Mouse (Mus musculus): ENCODE measurements around the gene Emb. TPM values are rescaled to one million over a fixed set of nuclear protein-coding genes. Genes with fewer than 3 reads are reported as not detected.

The Emb gene
- total and polyA plus RNA-seq, 3 experiments: 0.60 to 2.1 (median 1.2) TPM

- DNase-seq (ENCODE audit: extremely low read depth): no peak
- TF ChIP-seq SMC3 (IDR thresholded peaks at IDR 0.05; ENCODE audit: low read depth, low read length): no peak
- TF ChIP-seq ZKSCAN1 (IDR thresholded peaks at IDR 0.05; ENCODE audit: borderline replicate concordance, low read depth, low read length): no peak
- no peak for TF ChIP-seq MYC (IDR thresholded peaks at IDR 0.05; ENCODE audit: low read depth, low read length)
- no peak for TF ChIP-seq EP300 (IDR thresholded peaks at IDR 0.05; ENCODE audit: low read length)
- no peak for TF ChIP-seq MAX (IDR thresholded peaks at IDR 0.05; ENCODE audit: low read length)
- TF ChIP-seq MXI1 (IDR thresholded peaks at IDR 0.05; ENCODE audit: low read depth, low read length): no peak
- TF ChIP-seq PAX5 (IDR thresholded peaks at IDR 0.05; ENCODE audit: low read length): no peak
- TF ChIP-seq GABPA (IDR thresholded peaks at IDR 0.05; ENCODE audit: insufficient replicate concordance, low read depth, low read length): no peak
- no peak for TF ChIP-seq POLR2AphosphoS2 (IDR thresholded peaks at IDR 0.05; ENCODE audit: low read depth, low read length)
- no peak for TF ChIP-seq USF2 (conservative IDR thresholded peaks at IDR 0.05; ENCODE audit: low read depth, low read length)
- TF ChIP-seq POLR2A (IDR thresholded peaks at IDR 0.05; ENCODE audit: low read depth, low read length): no peak
- no peak for TF ChIP-seq CTCF (conservative IDR thresholded peaks at IDR 0.05 in 1 of 2, IDR thresholded peaks at IDR 0.05 in 1 of 2; ENCODE audit: low read depth in 2 of 2, low read length in 2 of 2)
- TF ChIP-seq HCFC1 (IDR thresholded peaks at IDR 0.05; ENCODE audit: low read depth, low read length): no peak
- no peak for TF ChIP-seq RCOR1 (conservative IDR thresholded peaks at IDR 0.05; ENCODE audit: low read depth, low read length)
- TF ChIP-seq TCF12 (IDR thresholded peaks at IDR 0.05; ENCODE audit: low read depth, low read length): no peak
- no peak for TF ChIP-seq E2F4 (IDR thresholded peaks at IDR 0.05; ENCODE audit: insufficient replicate concordance, low read depth, low read length)
- TF ChIP-seq IRF4 (IDR thresholded peaks at IDR 0.05; ENCODE audit: low read depth, low read length): no peak
- no peak for TF ChIP-seq USF1 (IDR thresholded peaks at IDR 0.05; ENCODE audit: low read depth, low read length)
- TF ChIP-seq RAD21 (IDR thresholded peaks at IDR 0.05; ENCODE audit: low read depth, low read length): no peak
- Histone ChIP-seq H3K4me1 (ENCODE audit: control insufficient read depth in 1 of 2, insufficient read depth in 2 of 2) (0 out of 4 replicates have a peak, but pooled peaks cover 0 to 2% of the 10 kb centered on the region in 2 experiments), H3K4me2 (ENCODE audit: insufficient read depth, low read depth, poor library complexity, severe bottlenecking) (no peak overlapping the region), H3K27me3 (replicated peaks) (no peaks in the 10 kb centered on the region), H3K27ac (ENCODE audit: insufficient read depth, low read depth) (no peak overlapping the region), H3K79me2 (replicated peaks; ENCODE audit: control insufficient read depth, extremely low read depth, insufficient read depth, poor library complexity, severe bottlenecking) (no peaks in the 10 kb centered on the region), H3K36me3 (replicated peaks in 1 of 2; ENCODE audit: control insufficient read depth in 1 of 2, insufficient read depth in 1 of 2, low read length in 1 of 2) (no peaks in the 10 kb centered on the region), H3K9me3 (replicated peaks; ENCODE audit: low read length) (peaks cover 59% of the 10 kb centered on the region), H3K4me3 (replicated peaks in 1 of 3; ENCODE audit: low read depth in 2 of 3, low read length in 2 of 3, poor library complexity in 1 of 3) (no peak overlapping the region), H3K9ac (ENCODE audit: insufficient read depth, low read depth) (no peak overlapping the region)
- in situ Hi-C loops (cut with MboI; ENCODE audit: low pct_ligation_motif_present, low pct_unique_long_range_greater_than_20kb, low sequenced_read_pairs): no loop called here
- dilution Hi-C loops (cut with MboI; ENCODE audit: extremely low pct_ligation_motif_present, extremely low pct_unique_long_range_greater_than_20kb, low sequenced_read_pairs): no loop called here
These were observed 16.2 kb upstream of the Emb start for GRCm38 (mm10) chr13:117192161-117192560.

DNA sequence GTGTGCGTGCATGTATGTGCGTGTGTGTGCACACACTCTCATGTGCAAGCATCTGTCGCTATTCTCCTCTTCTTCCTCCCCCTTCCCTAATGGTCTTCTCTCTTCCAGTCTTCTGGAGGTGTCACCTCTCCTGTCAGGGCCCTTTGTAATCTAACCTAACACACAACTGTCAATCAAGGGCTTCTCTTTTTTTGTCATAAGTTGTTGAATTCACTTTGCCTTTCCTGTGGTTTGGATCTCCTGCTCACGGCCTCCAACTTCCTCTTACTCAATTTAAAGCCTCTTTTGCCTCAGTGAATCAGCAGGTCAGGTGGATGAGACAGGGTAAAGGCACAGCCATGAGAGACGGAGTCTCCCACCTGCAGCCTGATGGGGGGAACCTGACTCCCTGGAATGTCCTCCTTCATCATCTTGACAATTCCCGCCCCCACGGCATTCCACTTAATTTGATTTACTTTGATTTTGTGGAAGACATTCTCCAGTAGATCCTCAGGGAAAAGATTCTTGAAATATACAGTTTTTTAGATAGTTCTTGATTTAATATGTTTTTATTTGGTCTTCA lies 14.8 kb upstream of the Emb start:
- Histone ChIP-seq H3K9ac (ENCODE audit: insufficient read depth, low read depth) (no peak overlapping the region), H3K79me2 (replicated peaks; ENCODE audit: control insufficient read depth, extremely low read depth, insufficient read depth, poor library complexity, severe bottlenecking) (no peaks in the 10 kb centered on the region), H3K27me3 (replicated peaks) (no peaks in the 10 kb centered on the region), H3K4me2 (ENCODE audit: insufficient read depth, low read depth, poor library complexity, severe bottlenecking) (no peak overlapping the region), H3K27ac (ENCODE audit: insufficient read depth, low read depth) (no peak overlapping the region), H3K4me1 (ENCODE audit: control insufficient read depth in 1 of 2, insufficient read depth in 2 of 2) (0 out of 4 replicates have a peak, but pooled peaks cover 0 to 2% of the 10 kb centered on the region in 2 experiments), H3K36me3 (replicated peaks in 1 of 2; ENCODE audit: control insufficient read depth in 1 of 2, insufficient read depth in 1 of 2, low read length in 1 of 2) (no peaks in the 10 kb centered on the region), H3K9me3 (replicated peaks; ENCODE audit: low read length) (peaks cover 57% of the 10 kb centered on the region), H3K4me3 (replicated peaks in 1 of 3; ENCODE audit: low read depth in 2 of 3, low read length in 2 of 3, poor library complexity in 1 of 3) (no peak overlapping the region)
- dilution Hi-C loops (cut with MboI; ENCODE audit: extremely low pct_ligation_motif_present, extremely low pct_unique_long_range_greater_than_20kb, low sequenced_read_pairs): no loop called here
- no peak for TF ChIP-seq ETS1 (conservative IDR thresholded peaks at IDR 0.05; ENCODE audit: low read depth, low read length)
- no peak for TF ChIP-seq RAD21 (IDR thresholded peaks at IDR 0.05; ENCODE audit: low read depth, low read length)
- TF ChIP-seq MAZ (IDR thresholded peaks at IDR 0.05; ENCODE audit: low read depth, low read length): no peak
- TF ChIP-seq BHLHE40 (IDR thresholded peaks at IDR 0.05; ENCODE audit: low read depth, low read length): no peak
- TF ChIP-seq ELF1 (IDR thresholded peaks at IDR 0.05; ENCODE audit: low read depth, low read length): no peak
- TF ChIP-seq MAFK (IDR thresholded peaks at IDR 0.05; ENCODE audit: insufficient replicate concordance, low read length): no peak
- TF ChIP-seq IRF4 (IDR thresholded peaks at IDR 0.05; ENCODE audit: low read depth, low read length): no peak
- TF ChIP-seq JUND (conservative IDR thresholded peaks at IDR 0.05; ENCODE audit: low read depth, low read length): no peak
- no peak for TF ChIP-seq ZKSCAN1 (IDR thresholded peaks at IDR 0.05; ENCODE audit: borderline replicate concordance, low read depth, low read length)
- TF ChIP-seq EP300 (IDR thresholded peaks at IDR 0.05; ENCODE audit: low read length): no peak
- TF ChIP-seq HCFC1 (IDR thresholded peaks at IDR 0.05; ENCODE audit: low read depth, low read length): no peak
- TF ChIP-seq PAX5 (IDR thresholded peaks at IDR 0.05; ENCODE audit: low read length): no peak
- TF ChIP-seq GABPA (IDR thresholded peaks at IDR 0.05; ENCODE audit: insufficient replicate concordance, low read depth, low read length): no peak
- TF ChIP-seq POLR2A (IDR thresholded peaks at IDR 0.05; ENCODE audit: low read depth, low read length): no peak
- in situ Hi-C loops (cut with MboI; ENCODE audit: low pct_ligation_motif_present, low pct_unique_long_range_greater_than_20kb, low sequenced_read_pairs): no loop called here
- no peak for DNase-seq (ENCODE audit: extremely low read depth)

All from CH12.LX (cell line).